Mouse (Mus musculus): ENCODE results near the gene Rer1.
A peak's percentile ranks its signal among the peaks of the same experiment; 100 is the strongest.

Rer1 gene

DNA sequence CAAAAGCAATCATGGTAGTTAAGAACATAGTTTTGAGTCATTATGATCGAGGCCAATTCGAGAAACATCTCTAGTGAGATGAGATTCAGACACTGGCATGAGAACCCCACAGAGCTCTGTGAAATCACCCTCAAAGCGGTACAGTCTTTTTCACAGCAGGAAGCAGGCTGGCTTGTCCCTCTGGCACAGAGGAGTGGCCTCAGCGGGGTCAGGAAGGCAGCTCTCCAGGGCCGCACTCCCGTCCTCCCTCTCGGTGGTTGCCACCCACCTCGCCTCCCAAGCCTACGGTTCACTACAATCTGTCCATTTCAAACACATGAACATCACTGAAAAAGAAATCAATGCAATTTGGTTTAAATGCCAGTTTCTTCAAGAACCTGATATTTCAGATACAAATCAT, 11.8 kb downstream of the Rer1 start:
- DNase-seq (ENCODE audit: low read depth): no peak

DNA sequence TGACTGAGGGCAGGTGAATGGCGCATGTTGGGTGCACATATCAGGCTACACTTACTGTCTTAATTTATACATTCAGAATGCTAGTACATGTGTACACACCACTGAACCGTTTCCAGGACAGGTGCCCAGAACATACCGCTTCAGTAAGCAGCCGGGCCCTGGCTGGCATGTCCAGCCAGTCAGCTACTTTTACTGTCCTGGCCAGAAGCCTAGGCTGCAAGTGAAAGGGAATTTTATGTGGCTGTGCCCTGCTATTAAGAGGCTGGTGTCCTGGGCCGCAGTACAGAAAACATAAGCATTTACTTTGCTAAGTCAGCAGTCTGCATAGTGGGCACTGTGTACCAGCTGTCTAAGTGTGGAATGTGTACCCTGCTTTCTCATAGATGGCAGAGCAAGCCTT, 15.3 kb downstream of the Rer1 start:
- DNase-seq (ENCODE audit: low read depth): no peak

DNA sequence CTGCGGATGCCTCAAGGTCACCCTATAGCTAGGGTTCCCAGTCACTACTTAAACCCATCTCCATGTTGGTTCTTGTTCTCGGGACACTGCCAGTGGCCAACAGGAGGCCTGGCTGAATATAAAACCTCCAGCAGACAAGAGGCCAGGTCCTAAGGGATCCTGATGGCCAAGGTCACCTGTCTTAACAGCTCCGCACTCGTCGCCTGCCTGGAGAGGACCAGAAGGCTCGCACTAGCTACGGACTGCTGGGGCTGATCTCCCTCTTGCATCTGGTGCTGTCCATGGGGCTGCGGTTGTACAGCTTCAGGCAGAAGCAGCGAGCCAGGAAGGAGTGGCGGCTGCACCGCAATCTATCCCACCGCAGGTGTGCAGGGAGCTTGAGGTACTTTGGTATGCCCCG, 16.0 kb downstream of the Rer1 start:
- DNase-seq (ENCODE audit: low read depth): no peak

DNA sequence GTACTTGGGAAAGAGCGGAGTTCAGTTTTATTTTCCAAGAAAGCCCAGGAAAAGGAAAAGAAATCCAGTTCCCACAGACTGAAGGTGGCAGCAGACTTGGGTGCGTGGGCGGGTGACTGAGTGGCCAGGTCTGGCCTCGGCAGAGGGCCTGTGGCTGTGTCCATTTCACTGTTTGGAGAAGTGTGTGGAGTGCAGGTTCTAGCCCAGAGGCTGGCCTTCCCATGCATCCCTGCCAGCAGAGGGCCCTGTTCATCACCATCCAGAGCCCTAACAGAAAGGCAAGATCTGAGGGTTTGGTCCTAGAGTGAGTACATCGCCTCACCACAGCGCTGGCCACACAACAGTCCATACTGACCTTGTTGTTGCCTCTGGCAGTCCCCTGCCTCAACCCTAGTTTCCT, 17.0 kb downstream of the Rer1 start:
- no peak for DNase-seq (ENCODE audit: low read depth)

DNA sequence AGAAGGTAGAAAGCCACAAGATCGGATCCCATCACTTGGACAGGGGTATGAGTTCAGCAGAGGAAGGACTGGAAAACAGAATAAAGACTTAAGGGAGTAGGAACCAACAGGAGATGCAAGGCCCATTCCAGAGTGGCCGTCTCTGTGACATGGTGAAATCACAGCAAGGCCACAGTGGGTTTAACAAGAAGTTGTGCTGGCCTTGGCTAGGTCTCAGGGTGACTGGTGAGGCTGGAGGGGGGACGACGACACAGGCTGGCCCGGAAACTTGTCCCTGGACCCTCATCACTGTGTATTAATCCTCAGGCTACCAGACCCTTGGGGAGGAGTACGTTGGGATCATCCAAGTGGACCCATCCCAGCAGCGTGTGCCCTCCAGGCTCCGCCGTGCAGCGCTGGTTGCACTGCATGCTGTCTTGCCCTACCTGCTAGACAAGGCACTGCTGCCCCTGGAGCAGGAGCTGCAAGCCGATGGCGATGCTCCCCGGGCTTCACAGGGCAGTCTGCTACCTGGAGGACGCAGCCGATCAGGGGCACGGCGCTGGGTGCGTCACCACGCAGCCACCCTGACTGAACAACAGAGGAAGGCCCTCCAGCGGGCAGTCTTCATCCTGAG, 17.7 kb downstream of the Rer1 start:
- no peak for DNase-seq (ENCODE audit: low read depth)

DNA sequence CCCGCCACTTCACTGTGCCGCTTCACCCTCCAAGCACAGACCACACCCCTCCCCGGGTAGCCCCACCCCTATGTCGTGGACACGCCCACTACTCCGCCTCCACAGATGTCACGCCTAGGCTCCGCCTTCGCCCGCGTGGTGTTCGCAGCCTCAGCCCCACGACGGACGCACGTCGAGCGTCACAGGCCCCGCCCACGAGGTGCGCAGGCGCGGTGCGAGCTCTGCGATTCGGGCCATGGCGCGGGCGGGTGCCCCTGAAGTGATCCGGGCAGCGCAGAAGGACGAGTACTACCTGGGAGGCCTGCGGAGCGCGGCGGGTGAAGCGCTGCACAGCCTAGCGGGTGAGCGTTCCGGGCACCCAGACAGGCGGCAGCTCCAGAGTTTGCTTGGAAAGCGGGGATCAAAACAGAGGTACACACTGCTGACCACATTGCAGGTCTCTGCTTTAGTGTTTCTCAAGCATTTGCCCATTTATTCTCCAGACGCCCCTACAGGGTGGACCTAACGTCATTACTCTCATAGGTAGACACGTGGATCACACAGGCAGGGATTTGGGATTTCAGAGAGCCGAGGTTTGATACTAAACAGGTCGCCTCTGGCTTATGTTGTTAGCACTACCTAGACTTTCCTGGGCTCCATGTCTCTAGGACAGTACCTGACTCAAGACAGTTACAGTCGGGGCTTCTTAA, 19.2 kb downstream of the Rer1 start, which contains the start of gene Pex10:
Gene Pex10 (plus strand): TSS at position 183 of the 689 bp plus-strand sequence.
- peak; percentile 98 for DNase-seq (ENCODE audit: low read depth)

DNA sequence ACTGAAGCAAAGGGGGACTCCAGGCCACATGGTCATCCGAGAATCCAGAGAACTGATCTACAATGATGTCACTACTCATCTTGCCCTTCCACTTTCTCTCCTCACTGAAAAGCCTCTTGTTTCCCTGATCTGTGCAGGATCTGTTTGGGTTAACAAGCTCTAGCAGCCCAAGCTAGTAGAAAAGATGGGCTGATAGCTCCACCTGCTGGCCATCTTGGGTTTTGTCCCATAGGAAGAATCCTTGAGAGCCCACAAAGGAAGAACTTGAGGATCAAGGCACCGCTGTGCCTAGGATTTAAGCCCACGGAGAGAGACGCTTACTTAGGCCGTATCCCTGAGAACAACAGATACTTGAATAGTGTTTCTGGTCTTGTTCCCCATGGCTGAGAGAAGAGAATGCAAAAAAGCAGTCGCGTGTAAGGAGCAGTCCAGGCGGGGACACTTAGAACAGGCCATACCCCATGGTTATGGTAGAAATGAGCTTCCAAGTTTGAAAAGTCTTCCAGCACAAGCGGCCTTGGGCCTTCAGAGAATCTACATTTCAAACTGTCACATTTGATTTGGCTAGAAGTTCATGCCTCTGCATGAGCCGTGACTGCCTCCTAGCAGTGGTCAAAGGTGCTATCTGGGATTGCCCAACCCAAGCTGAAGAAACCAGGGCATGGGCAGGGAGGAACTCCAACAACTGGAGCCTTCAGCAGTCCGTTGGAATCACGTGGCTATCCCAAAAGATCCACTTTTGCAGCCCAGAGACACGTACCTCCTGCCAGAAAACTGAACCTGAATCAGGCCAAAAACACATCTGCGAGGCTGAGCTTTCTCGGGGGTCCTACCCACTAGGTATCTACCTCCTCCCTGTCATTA, 20.0 kb downstream of the Rer1 start:
- peak; percentile 92 for DNase-seq (ENCODE audit: low read depth)

DNA sequence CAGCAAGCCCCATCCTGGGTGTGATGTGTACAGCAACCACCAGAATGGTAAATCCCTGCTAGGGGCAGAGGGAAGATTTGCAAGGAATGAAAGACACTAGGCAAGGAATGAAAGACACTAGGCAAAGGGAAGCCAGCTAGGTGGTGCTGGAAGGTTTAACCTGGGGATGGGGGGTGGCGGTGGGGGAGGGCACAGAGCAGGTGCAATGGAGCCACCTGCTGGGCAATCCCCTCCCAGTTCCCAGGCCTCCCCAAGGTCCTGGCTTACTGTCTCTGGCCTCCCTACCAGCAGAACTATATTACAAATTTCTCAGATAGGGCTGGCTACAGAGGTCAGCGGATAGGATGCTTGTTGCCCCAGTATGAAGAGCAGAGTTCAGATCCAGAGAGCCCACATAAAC, 21.7 kb downstream of the Rer1 start:
- no peak for DNase-seq (ENCODE audit: low read depth)

DNA sequence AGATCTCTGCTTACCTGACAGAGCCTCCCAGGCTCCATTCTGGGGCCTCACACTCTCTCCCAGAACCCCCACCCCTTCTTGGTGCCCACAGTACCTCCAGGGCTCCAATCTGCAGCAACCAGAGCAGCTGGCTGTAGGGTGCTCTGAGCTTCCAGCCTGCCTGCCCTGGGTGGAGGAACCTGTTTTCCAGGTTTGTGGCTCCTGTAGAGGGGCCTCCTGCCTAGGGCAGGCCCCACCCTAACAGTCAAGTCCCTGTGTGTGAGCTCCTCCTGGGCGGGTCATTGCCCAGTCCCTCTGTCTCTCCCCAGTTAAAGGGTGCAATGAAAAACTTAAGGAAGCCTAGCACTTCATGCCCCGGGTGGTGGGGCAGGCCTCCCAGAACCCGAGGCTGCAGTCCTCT, 22.3 kb downstream of the Rer1 start:
- no peak for DNase-seq (ENCODE audit: low read depth)

DNA sequence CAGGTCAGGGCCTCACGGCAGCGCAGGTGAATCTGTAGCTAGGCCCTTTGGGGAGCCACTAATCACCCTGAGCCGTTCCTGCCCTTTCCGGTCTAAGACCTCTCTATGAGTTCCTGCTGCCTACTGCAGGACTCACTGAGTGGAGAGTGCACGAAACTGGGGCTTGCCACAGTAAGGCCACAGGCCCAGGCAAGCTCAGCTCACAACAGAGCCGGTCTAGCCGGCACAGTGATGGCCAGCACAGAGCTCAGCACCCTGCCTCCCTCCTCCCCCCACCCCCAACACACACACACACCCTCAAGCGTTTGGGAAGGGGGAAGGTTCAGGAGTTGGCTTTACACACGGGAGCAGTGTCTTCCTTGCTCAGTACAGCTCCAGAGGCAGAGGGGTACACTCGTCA, 27.9 kb downstream of the Rer1 start:
- no peak for DNase-seq (ENCODE audit: low read depth)

DNA sequence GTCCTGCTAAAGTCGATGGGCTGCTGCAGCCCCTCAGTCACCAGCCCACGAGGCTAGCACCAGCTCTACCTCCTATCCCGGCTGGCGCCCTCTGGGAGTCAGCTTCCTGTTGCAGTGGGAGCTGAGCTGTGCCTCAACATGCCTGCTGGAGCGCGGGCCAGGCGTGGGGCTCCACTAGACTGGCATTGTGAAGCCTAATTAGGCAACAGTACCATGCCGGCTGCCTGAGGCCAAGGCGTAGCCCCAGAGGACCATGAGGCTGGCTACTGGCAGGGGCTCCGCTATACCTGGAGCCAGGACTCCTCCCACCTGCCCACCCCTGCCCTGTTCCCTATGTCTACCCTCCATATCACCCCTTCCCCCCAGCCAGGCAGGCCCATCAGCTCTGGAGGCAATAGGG, 29.5 kb downstream of the Rer1 start, which contains the start of gene Plch2:
Gene Plch2 (minus strand): TSS at position 61 of the 400 bp plus-strand sequence.
- DNase-seq (ENCODE audit: low read depth): no peak

DNA sequence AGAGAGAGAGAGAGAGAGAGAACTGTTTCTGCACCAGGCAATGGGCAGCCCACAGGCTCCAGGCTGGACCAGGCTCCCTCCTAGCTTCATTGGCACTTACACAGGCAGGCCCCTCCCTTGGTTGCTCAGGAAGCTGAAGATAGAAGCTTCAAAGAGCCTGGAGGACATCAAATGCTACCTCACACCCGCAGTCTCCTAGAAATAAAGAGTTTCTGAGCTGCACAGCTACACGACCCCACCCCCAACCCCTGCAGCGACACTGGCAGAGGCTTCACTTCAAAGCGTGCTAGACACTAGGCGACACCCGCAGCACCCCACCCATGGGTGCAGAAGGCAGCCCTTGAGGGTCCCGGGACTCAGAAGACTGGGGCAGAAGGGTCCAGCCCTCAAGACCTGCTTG, 36.1 kb downstream of the Rer1 start:
- DNase-seq (ENCODE audit: low read depth): no peak

DNA sequence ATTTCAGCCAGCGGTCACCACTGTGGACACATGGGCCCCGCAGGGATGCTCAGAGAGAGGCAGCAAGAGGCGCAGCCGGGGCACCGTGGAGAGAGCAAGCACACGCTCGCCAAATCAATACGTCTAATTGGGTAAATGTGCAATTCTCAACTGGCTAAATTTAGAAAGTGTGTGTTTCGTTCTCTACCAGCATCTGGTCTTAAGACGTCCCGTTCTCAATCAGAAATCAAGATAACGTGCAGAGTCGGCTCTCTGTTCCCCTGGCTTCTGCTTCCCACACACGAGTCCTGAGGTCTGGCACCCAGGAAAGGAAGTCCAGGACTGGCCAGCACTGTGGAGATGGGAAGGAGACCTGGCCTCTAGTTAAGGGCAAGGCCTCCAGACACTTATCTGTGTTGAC, 39.5 kb downstream of the Rer1 start:
- no peak for DNase-seq (ENCODE audit: low read depth)

DNA sequence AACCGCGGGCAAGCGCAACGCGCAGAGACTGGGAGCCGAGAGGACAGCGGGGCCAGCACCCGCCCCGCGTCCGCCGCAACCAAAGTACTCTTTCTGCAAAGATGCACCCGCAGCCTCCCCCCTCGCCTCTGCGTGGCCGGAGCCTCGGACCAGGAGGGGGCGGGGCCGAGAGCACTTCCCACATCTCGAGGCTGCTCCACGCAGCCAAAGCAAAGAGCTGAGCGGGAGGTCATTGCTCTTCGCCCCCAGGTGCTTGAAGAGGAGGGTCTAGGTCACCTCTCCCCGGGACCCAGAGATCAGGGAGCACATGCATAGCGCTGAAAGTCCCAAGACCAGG, 42.9 kb downstream of the Rer1 start:
- no peak for DNase-seq (ENCODE audit: low read depth)

DNA sequence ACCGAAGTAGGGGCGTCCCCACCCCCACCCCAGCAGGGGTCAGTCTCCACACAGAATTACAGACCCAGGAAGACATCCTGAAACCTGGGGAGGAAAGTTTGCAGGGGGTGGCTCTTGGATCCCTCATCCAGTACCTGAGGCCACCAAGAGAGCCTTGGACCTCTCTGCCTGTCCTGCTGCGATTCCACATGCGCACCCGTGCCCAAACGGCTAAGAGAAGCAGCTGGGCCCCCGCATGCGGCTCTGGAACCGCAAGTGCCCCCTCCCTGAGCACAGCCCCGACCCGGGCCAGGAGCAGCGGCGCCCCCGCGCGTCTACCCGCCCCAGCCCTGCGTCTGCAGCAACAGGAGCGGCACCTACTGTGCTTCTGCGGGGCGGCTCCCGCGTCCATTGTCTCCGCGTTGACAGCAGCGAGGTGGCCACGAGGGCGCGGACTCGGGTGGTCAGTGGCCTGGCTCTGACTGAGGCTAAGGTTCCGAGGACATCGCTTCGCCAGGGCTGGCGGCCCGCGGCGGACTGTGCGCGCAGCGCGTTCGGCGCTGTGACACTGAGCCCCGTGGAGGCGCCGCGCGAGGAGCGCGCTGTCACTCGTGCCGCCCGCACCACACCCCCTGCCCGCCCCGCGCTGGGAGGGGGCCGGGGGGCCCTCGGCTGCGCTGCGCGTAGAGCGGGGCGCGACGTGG, 43.4 kb downstream of the Rer1 start:
- no peak for DNase-seq (ENCODE audit: low read depth)

DNA sequence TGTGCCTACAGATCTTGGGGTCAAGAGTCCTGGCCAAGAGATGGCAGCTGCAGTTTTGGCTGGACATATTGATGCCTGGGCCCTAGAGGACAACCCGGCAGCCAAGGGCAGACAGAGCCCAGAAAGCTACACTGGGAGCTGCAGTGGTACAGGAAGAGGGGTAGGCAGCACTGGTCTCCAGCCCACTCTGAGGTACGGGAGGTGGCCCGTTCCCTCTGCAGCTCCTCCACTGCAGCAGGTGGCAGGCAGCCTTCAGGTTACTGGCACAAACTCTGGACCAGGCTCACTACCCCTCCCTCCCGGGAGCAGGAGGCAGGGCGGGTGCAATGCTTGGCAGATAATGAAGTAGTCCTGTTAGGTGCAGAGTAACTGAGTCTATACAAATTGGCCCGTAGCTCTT, 45.5 kb downstream of the Rer1 start:
- DNase-seq (ENCODE audit: low read depth): no peak

DNA sequence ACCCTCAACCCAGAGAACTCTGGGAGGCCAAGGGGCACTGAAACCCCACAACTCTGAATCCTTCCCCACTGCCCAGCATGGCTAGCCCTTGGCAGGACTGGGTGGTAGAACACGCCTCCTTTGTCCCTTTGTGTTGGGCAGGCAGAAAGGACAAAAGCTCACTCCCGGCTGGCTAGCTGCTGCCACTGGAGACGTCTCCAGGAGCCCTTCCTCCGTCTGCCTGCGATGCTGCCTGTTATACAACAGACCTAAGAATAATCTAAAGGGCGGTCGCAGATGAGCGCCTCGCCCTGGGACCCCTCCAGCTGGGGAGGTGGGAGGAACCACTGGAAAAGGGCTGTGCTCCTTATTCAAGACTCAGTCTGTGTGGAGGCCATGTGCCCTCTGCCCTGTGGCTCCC, 46.0 kb downstream of the Rer1 start:
- DNase-seq (ENCODE audit: low read depth): no peak

DNA sequence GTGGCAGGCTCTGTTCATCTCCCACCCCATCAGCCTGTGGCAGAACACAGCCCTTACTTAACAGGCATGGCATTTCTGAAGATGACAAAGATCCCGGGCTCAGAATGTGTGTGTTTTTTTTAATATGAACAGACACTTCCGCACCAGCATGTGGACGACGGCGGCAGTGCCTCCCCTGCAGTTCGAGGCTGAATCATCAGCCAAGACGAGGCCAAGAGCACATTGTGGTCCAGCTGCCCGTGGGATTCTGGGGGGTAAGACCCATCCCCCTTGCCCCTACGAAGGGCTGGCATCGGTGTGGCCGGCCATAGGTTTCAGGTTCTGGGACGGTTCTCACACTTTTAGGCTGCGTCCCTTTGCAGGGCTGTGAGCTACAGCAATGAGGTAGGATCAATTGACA, 51.4 kb downstream of the Rer1 start:
- DNase-seq (ENCODE audit: low read depth): no peak

DNA sequence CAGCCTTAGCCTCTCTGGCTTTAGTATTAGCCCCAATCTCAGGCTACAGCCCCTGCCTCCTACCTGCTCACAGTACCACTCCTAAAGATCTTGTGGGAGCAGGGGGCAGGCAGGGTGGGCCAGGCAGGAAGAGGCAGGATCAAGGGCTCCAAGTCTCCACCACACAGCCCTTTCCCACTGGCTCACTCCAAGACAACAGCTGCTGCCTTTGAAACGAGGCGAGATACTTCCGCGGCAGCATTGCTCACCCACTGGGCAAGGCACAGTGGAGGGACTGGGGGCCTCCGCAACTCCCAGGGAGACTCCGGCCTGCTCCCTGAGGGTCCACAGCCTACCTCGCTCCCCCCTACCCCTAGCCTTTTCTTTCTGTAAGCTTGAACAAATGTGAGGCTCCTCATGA, 52.0 kb downstream of the Rer1 start:
- DNase-seq (ENCODE audit: low read depth): no peak

DNA sequence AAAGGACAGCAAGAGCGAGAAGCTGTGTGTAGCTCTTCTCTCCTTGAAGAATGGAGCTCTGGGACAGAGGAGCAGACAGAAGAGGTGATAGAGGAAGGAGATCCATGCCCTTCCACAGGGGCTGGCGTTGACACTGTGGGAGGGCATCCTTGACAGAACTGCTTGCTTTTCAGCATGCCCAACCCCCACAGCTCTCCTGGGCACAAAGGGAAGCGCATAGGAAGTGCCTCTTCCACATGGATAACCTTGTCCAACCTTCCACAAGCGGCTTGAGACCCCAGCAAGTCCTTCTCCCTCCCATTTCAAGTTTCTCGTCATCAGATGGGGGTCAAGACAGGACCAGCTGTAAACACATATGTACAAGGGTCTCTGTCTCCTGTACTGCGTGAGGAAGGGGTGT, 53.1 kb downstream of the Rer1 start:
- no peak for DNase-seq (ENCODE audit: low read depth)

DNA sequence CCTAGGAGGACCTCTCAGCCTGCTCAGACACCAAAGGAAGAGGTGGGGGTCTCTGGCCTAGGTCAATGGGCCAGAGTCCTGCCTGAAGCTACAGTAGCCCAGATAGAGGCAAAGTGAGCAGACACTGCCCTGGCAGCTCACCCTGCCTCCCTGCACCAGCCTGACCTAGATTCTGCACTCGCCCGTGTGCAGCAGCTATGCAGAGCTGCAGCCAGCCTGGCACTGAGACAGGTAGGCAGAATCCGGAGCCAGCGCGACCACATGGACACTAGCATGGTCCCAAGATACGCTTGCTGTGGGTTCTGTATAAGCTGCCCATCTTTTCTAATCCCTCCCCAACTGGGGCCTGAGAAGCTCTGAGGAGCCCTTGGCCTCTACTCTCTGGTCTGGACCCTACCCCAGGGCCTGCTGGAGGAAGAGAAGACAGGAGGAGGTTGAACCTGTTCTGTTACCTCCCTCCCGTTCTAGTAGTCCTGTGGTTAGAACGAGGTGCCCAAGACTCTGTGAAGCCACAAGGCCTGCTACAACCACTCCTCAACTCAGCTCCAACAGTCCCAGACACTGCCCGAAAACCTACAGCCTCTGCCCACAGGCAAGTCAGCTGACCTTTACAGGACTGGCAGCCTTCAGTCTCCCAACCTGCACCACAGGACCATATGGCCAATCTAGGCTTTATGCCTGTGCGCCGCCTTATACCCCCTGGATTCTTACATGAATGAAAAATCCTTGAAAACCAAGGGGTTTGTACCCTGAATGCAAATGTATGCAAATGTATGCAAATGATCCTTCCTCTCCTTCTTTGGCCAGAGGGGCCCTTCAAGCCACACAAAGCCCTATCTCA, 61.8 kb downstream of the Rer1 start:
- no peak for DNase-seq (ENCODE audit: low read depth)
